Mouse (Mus musculus) retina, postnatal 7 days (tissue): ENCODE measurements around the gene Selenbp1.
"Not testable (repeated sequence)": the region's sequence is repeated elsewhere in the genome, so short reads cannot be mapped to it uniquely, and the experiment has no call there.

Experiments used
- DNase-seq: peaks from one replicate; pipeline ENCODE4 v3.0.0-alpha.2; 2012; ENCODE audit warnings: low read depth, low spot score

Gene Selenbp1

GRCm38 (mm10) chr3:94932279-94932678, 577 bp upstream of the Selenbp1 start:
- DNase-seq: not testable (repeated sequence)

GRCm38 (mm10) chr3:94933604-94934003, 748 bp downstream of the Selenbp1 start:
- DNase-seq: not testable (repeated sequence)

- not testable (repeated sequence) for DNase-seq
These were observed 1.7 kb downstream of the Selenbp1 start for GRCm38 (mm10) chr3:94934564-94934963.

GRCm38 (mm10) chr3:94935332-94935731, 2.5 kb downstream of the Selenbp1 start:
- not testable (repeated sequence) for DNase-seq

GRCm38 (mm10) chr3:94936147-94936546, 3.3 kb downstream of the Selenbp1 start:
- DNase-seq: not testable (repeated sequence)

GRCm38 (mm10) chr3:94937194-94937593, 4.3 kb downstream of the Selenbp1 start:
- DNase-seq: not testable (repeated sequence)

GRCm38 (mm10) chr3:94940033-94940432, 7.2 kb downstream of the Selenbp1 start:
- DNase-seq: not testable (repeated sequence)

- not testable (repeated sequence) for DNase-seq
These were observed 9.5 kb downstream of the Selenbp1 start for GRCm38 (mm10) chr3:94942211-94942967.

- DNase-seq: not testable (repeated sequence)
These were observed 10.8 kb downstream of the Selenbp1 start for GRCm38 (mm10) chr3:94943706-94944105.

- no peak for DNase-seq
These were observed 15.3 kb downstream of the Selenbp1 start for GRCm38 (mm10) chr3:94948066-94948614.

GRCm38 (mm10) chr3:94949645-94950044, 16.8 kb downstream of the Selenbp1 start:
- DNase-seq: no peak

GRCm38 (mm10) chr3:94952806-94953205, 19.9 kb downstream of the Selenbp1 start:
- no peak for DNase-seq

- no peak for DNase-seq
These were observed 20.5 kb downstream of the Selenbp1 start for GRCm38 (mm10) chr3:94953384-94953763.

- peak; percentile 81 for DNase-seq
These were observed 21.1 kb downstream of the Selenbp1 start, which contains the start of gene Rfx5 for GRCm38 (mm10) chr3:94953764-94954616. Gene Rfx5, plus strand, starts transcription at chr3:94954075.

GRCm38 (mm10) chr3:94958295-94958694, 25.4 kb downstream of the Selenbp1 start:
- DNase-seq: no peak

- DNase-seq: no peak
These were observed 27.0 kb downstream of the Selenbp1 start for GRCm38 (mm10) chr3:94959871-94960270.

- DNase-seq: no peak
These were observed 27.5 kb downstream of the Selenbp1 start for GRCm38 (mm10) chr3:94960322-94960721.

- no peak for DNase-seq
These were observed 32.1 kb downstream of the Selenbp1 start for GRCm38 (mm10) chr3:94964989-94965388.

GRCm38 (mm10) chr3:94965878-94966277, 33.0 kb downstream of the Selenbp1 start:
- DNase-seq: no peak

GRCm38 (mm10) chr3:94972552-94972951, 39.7 kb downstream of the Selenbp1 start:
- DNase-seq: no peak

- no peak for DNase-seq
These were observed 40.8 kb downstream of the Selenbp1 start for GRCm38 (mm10) chr3:94973620-94974019.

- no peak for DNase-seq
These were observed 41.2 kb downstream of the Selenbp1 start for GRCm38 (mm10) chr3:94974026-94974527.
